Mouse (Mus musculus) small intestine, adult 2 months (tissue): ENCODE results near the gene Tsen15.

ENCODE experiments used
- CTCF ChIP-seq: fragments of 200-500 bp; IDR thresholded peaks from 2 replicates; pipeline ENCODE4 v1.5.1; 2012; ENCODE audit warnings: low read depth, mild to moderate bottlenecking, control low read depth, inconsistent platforms, low read length, moderate library complexity, mixed read lengths; ENCODE audit not compliant: insufficient replicate concordance, insufficient read length; ENCODE audit errors: extremely low read depth
- POLR2A ChIP-seq: fragments of 200-500 bp; IDR thresholded peaks from 2 replicates; pipeline ENCODE4 v1.6.1; 2012; ENCODE audit warnings: low read depth, mild to moderate bottlenecking, control low read depth, inconsistent platforms, low read length, moderate library complexity

DNA sequence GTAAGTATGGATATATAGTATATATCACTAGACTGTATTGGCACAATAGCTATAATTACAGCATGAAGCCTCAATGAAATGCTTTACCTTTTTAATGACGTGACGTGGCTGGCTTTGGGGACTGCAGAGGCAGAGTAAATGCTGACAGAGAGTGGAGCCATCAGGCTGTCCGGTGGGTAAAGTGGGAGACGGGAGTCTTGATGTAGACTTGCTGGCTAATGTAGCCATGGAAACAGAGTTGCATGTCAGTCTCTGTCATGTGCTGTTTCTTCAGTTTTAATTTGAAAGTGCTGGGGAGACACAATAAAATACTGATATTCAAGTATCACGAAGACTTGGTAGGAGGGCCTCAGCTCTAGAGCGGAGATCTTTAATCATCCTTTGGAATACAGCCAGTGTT is 62.5 kb downstream of the Tsen15 start:
- TF ChIP-seq CTCF (no peak), POLR2A (no peak)
